Mouse (Mus musculus) kidney, postnatal 10 days (tissue): Measurements from ENCODE around the gene Dapl1.
A peak's percentile ranks its signal among the peaks of the same experiment; 100 is the strongest.

ENCODE experiments used
- DNase-seq: peaks from one replicate; pipeline ENCODE4 v3.0.0; 2021; ENCODE audit warnings: mixed read lengths

Dapl1 gene

DNA sequence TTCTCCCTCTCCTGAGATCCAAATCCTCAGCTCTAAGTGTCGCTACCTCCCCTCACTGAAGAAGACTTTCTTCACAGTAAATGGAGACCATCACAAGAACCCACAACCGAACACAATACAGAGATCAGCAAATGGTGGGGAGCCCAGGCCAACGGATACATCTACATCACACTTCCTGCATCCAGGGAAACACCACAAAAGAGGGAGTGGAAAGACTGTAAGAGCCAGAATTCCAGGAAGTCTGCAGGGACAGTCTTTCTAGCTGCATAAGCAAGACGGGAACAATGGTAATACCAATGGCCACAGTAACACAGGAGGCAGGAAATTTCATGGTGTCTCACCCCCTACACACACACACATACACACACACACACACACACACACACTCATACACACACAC is 55.3 kb downstream of the Dapl1 start:
- no peak for DNase-seq

DNA sequence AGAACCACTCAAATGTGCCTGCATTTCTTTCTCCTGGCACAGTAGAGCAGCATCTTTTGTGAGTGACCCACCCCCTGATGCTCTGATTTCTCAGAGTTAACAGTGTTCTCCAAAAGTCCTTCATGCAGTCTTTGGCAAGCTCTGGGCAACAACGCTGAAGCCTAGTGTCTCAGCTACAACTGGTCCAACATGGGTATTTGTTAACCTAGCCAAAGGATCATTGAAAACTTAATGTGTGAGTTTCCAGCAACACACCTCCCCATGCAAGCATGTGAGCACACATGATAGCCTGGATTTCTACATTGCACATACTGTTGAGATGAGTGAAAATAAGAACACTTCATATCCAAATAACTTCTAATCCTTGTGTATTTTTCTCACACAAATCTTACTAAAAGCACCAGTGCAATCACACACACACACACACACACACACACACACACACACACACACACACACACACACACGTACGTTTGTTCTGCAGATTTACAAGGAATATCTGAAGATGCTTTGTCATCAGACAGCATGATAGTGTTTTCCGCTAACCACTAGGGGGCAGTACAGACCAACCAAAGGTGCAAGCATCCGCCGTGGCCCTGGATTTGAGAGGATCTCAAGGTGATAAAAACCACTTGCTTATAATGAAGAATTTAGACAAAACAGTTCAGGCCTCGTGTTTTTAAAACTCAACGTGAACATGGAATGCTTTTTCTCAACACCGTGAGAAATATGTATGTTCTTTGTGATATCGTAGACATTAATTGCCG is 56.9 kb downstream of the Dapl1 start:
- peak; percentile 92 for DNase-seq

DNA sequence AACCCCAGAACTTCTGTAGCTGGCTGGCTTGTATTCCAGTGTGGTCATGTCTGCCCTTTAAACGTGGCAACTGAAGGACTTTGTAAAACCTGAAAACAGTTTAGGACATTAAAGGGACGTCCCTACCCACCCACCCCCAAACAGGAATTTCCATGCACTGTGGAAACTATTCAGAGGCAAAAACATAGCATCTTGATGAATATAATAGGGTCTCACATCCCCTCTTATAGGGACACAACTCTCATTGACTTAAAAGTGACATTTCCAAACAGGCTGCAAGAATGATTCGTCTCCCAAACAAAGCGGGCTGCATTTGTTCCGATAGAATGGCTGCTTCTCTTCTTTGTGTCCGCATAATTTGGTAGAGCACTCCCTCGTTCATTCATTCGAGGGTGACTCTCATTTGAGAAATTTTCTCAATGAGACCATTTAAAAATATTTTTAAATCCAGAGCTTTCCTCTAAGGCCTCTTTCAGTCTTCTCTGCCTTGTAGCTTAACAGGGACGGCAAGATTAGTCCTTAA is 59.2 kb downstream of the Dapl1 start:
- DNase-seq, result no peak

DNA sequence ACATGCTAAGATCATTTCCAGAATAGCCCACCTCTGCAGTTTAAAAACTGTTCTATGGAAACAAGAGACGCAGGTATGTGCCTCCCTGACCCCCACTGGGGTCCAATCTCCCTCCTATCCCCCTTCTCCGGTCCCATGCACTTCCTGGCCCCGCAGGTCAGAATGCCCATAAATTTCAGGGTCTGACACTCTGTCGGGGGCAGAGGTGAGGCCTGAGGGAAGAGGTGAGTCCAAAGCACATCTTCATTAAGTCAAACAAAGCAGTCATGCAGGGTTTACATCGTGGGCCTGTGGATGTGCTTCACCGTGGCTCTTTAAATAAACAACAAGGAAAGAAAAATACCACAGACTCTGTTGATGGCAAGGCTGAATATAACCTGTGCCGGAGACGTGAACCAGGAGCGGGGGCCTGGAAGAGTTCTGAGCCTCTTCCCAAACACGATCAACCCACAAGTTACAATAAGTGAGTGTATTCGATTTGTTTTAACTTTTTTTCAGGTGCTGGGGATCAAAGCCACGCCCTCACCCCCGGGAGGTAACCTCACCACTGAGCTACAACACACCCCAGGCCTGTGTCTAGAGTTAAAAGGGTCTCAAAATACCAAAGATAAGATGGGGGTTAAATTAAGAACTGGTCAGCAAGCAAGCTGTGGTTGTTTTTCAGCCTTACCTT is 59.9 kb downstream of the Dapl1 start:
- DNase-seq, result no peak

DNA sequence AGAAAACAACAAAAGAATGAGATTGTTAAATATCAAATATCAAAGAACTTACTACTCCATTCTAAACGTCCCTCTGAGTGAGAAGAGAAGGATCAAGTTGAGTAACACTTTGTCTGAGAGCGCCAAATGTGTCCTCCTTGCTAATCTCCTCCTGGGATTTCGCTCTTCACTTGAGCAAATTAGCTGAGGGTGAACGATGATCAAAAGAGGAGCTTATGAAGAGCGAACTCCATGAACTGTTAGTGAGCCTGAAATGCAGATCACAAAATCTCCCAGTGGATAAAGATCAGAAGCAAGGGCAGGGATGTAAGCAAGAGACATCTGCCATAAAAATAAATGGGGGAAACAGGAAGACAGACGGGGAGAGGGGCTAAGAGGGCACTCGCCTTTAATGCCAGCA is 60.5 kb downstream of the Dapl1 start:
- no peak for DNase-seq

DNA sequence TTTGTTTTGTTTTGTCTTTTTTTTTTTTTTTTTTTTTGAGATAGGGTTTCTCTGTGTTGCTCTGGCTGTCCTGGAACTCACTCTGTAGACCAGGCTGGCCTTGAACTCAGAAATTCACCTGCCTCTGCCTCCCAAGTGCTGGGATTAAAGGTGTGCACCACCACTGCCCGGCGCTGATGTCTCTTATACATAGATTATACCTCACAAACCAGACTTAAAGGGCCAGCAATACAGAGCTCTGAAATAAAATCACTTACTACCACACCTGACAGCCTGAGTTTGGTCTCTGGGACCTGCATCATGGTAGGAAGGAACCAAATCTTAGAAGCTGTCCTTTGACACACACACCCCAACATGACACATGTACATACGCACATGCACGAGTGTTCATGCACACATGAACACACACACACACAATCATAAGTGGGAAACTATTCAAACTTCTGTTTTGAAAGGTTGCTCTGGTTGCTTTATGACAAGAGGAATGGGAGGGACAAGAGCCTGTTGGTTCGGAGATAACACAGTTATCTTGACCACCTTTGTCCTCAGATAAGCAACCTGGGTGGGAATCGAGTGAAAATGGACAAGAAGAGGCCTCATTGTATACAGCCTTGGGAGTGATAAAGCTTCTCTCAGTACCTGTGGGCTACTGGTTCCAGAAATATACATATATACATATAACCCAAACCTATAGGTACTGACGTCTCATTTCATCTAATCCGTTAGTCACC is 63.1 kb downstream of the Dapl1 start:
- no peak for DNase-seq

DNA sequence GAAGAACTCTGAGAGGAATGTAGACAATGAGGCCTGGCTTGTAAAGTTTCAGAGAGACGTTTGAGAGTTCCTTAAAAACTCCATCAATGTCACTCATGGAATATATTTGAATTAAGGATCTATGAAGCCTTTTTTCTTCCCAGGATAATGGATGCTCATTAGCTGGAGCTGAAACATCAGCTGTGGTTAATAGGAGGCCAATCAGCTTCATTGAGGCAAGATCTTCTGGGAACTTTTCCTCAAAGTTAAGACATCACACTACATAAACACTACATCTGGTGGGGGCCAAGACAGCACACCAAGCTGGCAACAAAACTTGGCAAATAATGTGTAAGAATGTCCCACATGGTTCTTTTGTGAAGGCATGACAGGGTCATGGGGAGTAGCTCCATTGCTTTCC is 68.3 kb downstream of the Dapl1 start:
- no peak for DNase-seq

DNA sequence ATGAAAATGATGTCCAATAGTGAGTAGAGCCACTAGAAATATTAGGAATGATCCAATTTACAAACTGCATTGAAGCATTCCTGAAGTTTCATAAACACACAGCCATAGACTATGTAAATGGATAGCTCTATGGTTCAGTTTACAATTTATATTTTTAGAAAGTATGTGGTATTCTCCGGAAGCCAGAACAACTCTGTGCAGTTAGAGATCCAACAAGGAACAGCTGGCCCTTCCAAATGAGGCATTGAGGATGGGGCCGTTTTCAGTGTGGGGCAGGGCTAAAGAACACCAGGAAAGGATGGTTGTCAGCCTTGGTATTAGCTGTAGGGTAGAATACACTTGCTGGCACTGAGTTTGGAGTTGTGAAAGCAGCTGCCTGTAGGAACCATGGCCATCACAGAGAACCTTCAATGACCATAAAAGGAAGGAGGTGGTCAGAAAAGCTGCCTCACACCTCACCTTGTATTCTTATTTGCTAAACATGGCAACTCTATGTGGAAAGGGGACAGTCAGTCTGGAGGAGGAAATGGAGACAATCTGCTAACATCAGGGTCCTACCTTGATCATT is 70.0 kb downstream of the Dapl1 start:
- no peak for DNase-seq
